Mouse (Mus musculus) cerebellum, postnatal 36 days (tissue): ENCODE measurements around the gene Islr.
A peak's percentile ranks its signal among the peaks of the same experiment; 100 is the strongest.

Experiments
- DNase-seq, 2 experiments: peaks; one replicate each; pipeline ENCODE4 v3.0.0; 2021 to 2022; ENCODE audit warnings: mixed read lengths in 2 of 2

Islr gene

DNA sequence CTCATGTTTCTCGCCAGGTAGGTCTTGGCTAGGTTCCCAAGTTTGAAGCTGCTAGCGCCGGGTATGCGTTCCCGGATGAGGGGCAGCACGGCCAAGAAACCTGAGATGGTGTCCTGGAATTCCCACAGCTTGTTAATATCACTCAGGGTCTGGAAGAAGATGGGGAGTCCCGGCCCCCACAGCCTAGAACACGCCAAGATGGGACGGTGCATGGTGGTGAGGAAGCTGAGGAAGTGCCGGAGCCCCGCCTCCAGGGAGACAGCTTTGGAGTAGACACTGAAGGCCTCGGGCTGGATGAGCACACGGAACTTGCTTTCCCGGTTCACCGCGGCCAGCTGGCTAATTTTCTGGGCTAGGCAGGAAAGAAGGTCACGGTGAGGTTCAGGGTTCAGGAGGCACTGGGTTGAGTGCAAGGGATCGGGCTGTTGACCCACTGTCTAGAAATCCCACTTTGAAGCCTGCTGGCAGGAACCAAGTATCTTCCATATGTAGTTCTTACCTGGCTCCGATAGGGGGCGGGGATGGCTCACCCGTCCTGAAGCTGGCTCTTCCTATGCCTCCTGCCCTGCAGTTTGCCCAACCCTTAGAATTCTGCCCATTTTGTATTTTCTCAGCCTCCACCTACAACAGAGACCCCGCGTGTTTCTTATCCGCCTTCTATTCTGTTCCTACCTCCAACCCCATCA lies 16.3 kb upstream of the Islr start:
- peak; percentile 47 to 53 for DNase-seq

- DNase-seq: no peak
Measured at GRCm38 (mm10) chr9:58218539-58218938, 14.4 kb upstream of the Islr start.

GRCm38 (mm10) chr9:58216402-58216801 lies 12.3 kb upstream of the Islr start:
- DNase-seq: peak; percentile 32 to 43

- no peak for DNase-seq
Measured at GRCm38 (mm10) chr9:58214519-58215180, 10.5 kb upstream of the Islr start.

GRCm38 (mm10) chr9:58213865-58214264 lies 9.8 kb upstream of the Islr start:
- no peak for DNase-seq

GRCm38 (mm10) chr9:58213377-58213776 lies 9.3 kb upstream of the Islr start:
- no peak for DNase-seq

DNA sequence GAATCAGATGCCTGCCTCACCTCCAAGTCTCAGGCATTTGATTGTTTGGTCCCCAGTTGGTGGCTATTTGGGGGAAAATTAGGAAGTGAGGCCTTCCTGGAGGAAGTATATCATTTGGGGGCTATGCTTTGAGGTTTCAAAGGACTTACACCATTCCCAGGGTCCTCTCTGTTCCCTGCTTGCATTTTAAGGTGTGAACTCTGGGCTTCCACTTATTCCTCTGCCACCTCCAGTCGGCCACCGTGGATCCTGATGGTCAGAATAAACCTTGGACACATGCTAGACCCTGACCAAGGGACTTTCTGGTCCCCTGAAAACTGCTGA lies 6.2 kb upstream of the Islr start:
- no peak for DNase-seq

DNA sequence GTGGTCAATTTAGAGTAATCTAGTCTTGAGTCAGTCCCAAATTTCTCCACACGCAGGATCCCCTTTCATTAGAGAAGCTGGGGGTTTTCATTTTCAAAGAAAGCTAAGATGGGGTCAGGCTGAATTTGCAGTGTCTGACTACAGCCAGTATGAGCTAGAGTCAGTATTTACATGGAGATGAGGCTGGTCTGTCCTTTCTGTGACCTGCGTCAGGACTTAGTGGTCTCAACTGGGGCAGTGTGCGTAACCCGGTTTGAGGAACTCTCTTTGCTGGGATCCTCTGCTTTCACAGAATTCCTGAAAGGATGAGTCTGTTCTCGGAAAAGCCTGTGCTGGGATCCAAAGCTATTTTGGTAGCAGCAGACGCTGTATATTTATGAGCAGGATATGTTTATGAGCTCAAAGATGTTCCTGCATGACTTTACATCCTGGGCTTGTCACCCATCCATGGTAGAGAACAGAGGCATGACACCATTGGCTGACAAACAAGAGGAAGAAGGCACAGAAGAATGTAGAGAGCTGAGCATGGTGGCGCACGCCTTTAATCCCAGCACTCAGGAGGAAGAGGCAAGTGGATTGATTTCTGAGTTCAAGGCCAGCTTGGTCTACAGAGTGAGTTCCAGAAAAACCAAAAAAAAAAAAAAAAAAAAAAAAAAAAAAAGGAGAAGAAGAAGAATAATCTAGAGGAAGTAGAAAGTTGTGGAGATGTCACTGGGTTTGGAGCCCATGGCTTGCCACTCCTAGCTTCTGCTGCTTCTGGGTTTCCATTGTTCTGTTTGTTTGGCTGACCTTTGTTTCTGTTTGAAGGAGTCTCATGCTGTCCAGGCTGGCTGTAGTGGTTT lies 5.6 kb upstream of the Islr start:
- no peak for DNase-seq

GRCm38 (mm10) chr9:58206013-58206412 lies 1.9 kb upstream of the Islr start:
- DNase-seq: no peak

- peak; percentile 93 to 96 for DNase-seq
Measured at GRCm38 (mm10) chr9:58204448-58205000, 418 bp upstream of the Islr start.

GRCm38 (mm10) chr9:58202676-58203453 lies 1.2 kb downstream of the Islr start:
- no peak for DNase-seq

GRCm38 (mm10) chr9:58201861-58202549 lies 2.1 kb downstream of the Islr start:
- DNase-seq: no peak

GRCm38 (mm10) chr9:58201091-58201842 lies 2.8 kb downstream of the Islr start:
- DNase-seq: no peak

DNA sequence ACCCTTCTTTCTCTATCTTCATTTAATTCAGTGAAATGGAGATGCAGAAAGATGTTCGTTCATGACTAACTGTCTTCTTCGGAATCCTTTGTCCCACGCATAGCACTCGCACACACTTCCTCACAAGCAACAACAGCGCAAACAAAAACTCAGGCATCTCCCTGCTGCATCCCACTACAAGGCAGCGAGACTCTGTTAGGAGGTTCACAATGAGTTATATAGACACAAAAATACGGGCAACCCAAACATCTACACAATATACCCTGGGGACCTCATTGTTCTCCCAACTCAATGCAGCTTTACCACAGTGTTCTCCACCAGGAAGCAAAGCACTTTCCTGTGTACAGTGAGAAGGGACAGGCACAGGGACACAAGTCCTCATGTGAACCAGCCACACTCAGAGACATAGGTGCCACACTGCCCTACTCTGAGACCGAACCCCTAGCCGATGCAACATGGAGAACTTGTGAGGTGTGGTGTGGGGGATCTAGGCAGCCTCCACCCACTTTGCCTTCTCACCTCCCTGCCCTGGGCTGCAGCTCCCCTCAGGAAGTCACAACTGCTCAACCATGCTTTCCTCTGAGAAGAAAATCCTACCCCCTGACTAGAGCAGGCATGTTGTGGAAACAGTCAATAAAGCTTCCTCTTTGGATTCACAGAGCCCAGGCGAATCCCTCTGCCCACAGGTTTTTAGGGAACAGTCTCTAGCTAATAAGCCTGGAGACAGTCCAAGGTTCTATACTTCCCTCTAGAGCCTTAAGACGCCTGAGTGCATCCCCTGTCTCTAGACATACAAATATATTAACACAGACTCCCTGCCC lies 3.6 kb downstream of the Islr start:
- DNase-seq: no peak

- no peak for DNase-seq
Measured at GRCm38 (mm10) chr9:58199381-58200269, 4.5 kb downstream of the Islr start.

GRCm38 (mm10) chr9:58198801-58199371 lies 5.2 kb downstream of the Islr start:
- peak; percentile 36 to 46 for DNase-seq

- DNase-seq: peak; percentile 53 to 60
Measured at GRCm38 (mm10) chr9:58197781-58198701, 6.1 kb downstream of the Islr start.
